Mouse (Mus musculus): ENCODE results near the gene Tnnt3. TPM values are rescaled to one million over a fixed set of nuclear protein-coding genes. Genes with fewer than 3 reads are reported as not detected.

The Tnnt3 gene
- polyA plus RNA-seq (2012; rRNA removed) = 1.0 and 22.7 TPM in 2 replicates

DNA sequence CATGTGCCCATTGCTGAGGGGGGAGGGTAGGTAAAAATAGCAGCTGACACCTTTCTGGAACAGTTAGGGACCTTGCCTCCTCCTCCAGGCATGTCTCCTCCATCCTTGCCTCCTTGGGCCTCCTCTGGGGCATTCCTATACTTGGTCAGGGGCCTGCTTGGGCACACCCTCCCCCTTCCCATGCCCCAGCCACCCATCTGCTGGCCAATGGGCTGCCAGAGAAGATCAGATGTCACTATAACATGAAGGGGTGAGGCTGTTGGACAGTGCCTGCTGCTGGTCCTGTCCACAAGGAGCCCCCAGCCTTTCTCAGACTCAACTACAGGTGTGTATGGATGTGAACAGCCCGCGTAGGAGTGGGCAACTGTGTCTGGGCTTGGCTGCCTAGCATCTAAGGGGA is at the start of gene Tnnt3:
Tnnt3 (plus strand) TSS at position 262 of the 400 bp plus-strand sequence.

DNA sequence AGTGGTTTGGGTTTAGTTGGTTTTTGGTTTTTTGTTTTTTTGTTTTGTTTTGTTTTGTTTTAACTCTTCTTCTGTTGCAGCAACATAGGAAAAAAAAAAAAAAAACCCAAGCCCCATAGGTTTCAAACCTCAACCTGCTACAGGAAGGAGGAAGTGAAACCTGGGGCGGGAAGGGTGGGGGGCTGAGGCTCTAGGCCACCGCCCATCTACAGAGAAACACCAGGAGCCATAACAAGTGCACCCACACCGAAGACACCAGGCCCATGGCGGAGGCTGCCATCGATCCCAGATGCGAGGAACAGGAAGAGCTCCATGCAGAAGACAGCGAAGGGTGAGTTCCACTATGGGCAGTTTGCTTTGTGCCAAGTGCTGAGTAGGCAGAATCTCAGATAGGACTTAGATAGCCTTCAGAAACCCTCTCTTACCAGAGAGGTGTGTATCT is 38.0 kb upstream of the Tnnt3 start, which contains the start of gene Lsp1:
Lsp1 (plus strand) TSS at position 174 of the 442 bp plus-strand sequence.

DNA sequence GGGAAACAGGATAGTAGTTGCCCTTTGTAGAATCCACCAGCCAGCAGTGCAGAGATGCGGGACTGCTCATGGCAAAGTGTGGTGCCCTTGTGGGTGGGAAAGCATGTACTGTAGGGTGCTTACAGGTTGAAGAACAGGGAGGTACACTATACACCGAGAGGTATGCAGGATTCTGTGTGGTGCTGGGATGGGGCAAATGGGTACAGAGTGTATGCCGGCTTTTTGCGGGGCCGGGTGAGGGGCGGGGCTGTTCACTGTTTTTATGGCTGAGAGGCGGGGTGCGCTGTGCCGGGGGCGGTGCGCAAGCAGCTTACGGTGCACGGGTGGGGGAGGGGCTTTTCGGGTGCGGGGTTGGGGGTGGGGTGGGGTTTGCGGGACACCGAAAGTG is 34.0 kb downstream of the Tnnt3 start, which contains the start of gene Mrpl23:
Mrpl23 (plus strand) TSS at position 16 of the 388 bp plus-strand sequence.

Other genes starting within 250 kb of the Tnnt3 start
- gene Gm2431, start 240.5 kb upstream of the Tnnt3 start, polyA plus RNA-seq (2012; rRNA removed) = not detected in 2 replicates
- not detected in 2 replicates for gene Gm4559, start 224.5 kb upstream of the Tnnt3 start, polyA plus RNA-seq (2012; rRNA removed)
- not detected in 2 replicates for gene Krtap5-1, start 201.7 kb upstream of the Tnnt3 start, polyA plus RNA-seq (2012; rRNA removed)
- gene Krtap5-4, start 195.3 kb upstream of the Tnnt3 start, polyA plus RNA-seq (2012; rRNA removed) = not detected in 2 replicates
- gene Ifitm10, start 125.1 kb upstream of the Tnnt3 start, polyA plus RNA-seq (2012; rRNA removed) = 2.3 TPM in 2 replicates
- 0.59 and 0.71 TPM in 2 replicates for gene Gm49369, start 116.2 kb upstream of the Tnnt3 start, polyA plus RNA-seq (2012; rRNA removed)
- 173 and 189 TPM in 2 replicates for gene Ctsd, start 110.8 kb upstream of the Tnnt3 start, polyA plus RNA-seq (2012; rRNA removed)
- 0.79 TPM in 1 of 2 replicates, not detected in the other for gene Syt8, start 64.0 kb upstream of the Tnnt3 start, polyA plus RNA-seq (2012; rRNA removed)
- 0.74 and 30.3 TPM in 2 replicates for gene Tnni2, start 57.0 kb upstream of the Tnnt3 start, polyA plus RNA-seq (2012; rRNA removed)
- gene Lsp1, start 38.0 kb upstream of the Tnnt3 start, polyA plus RNA-seq (2012; rRNA removed) = 9.5 and 20.4 TPM in 2 replicates
- 79.9 and 82.3 TPM in 2 replicates for gene Mrpl23, start 33.9 kb downstream of the Tnnt3 start, polyA plus RNA-seq (2012; rRNA removed)
- gene Igf2, start 168.0 kb downstream of the Tnnt3 start, polyA plus RNA-seq (2012; rRNA removed) = 387 and 1,046 TPM in 2 replicates
- gene Gm49394, start 171.1 kb downstream of the Tnnt3 start, polyA plus RNA-seq (2012; rRNA removed) = 0.12 and 0.28 TPM in 2 replicates
- gene Ins2, start 244.5 kb downstream of the Tnnt3 start, polyA plus RNA-seq (2012; rRNA removed) = 0.44 and 0.63 TPM in 2 replicates